Mouse (Mus musculus): Measurements from ENCODE around the gene AC140267.1. TPM values are rescaled to one million over a fixed set of nuclear protein-coding genes. Genes with fewer than 3 reads are reported as not detected.

The AC140267.1 gene
- not detected in 2 replicates for polyA plus RNA-seq (2021; fragmentation: Nextera tagmentation)
- long read RNA-seq, experiment 1, result 0 reads
- long read RNA-seq, experiment 2, result 0 reads

DNA sequence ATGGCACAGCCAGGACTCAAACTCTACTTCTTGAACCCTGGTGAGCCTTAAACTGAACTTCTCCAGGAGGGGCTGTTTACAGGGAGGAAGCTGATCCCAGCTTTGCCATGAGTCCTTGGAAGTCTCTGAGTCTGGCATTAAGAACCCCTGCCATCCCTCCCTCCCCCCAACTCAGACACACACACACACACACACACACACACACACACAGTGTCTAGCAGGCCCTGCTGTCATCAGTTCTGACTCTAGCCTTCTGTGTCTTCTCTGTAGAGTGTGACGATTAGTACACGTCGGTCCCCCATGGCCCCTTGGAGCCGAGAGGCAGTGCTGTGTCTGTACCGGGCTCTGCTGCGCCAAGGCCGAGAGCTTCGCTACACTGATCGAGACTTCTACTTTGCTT, at the start of gene AC140267.1:
AC140267.1 (plus strand) TSS at position 301 of the 400 bp plus-strand sequence.

DNA sequence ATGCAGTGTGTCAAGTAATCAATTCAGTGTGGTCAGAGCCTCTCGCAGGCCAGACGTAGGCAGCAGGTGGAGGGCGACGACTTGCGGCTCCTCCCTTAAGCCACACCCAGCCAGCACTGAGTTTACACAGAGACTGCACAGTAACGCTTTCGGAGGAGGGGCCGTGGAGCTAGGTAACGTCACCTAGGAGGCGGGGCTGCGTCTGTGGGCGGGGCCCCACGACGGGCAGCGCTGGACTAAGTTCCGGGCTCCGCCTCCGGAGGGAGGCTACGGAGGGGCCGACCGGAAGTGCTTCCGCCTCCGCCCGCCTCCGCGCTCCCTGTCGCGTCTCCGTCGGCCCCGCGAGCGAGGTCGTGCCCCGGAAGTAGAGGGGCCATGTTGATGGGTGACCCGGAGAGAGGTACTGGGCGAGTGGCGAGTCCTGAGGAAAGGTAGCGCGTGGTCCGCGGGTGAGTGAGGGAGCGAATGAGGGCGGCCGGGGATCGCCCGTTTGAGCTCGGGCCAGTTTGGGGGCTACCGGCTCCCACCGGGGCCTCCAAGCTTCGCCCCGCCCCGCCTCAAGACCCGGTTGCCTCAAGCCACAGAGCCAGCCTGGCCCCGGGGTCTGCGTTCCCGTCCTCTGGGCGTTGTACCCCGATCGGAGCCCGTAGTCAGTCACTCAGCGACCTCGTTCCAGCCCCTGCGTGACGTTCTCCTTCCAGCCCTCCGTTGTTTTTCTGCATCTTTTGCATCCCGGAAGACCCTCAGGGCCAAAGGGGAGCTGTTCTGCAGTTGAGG, 1.7 kb upstream of the AC140267.1 start, which contains the start of gene Mief1:
Mief1 (plus strand) TSS at position 286 of the 777 bp plus-strand sequence.

DNA sequence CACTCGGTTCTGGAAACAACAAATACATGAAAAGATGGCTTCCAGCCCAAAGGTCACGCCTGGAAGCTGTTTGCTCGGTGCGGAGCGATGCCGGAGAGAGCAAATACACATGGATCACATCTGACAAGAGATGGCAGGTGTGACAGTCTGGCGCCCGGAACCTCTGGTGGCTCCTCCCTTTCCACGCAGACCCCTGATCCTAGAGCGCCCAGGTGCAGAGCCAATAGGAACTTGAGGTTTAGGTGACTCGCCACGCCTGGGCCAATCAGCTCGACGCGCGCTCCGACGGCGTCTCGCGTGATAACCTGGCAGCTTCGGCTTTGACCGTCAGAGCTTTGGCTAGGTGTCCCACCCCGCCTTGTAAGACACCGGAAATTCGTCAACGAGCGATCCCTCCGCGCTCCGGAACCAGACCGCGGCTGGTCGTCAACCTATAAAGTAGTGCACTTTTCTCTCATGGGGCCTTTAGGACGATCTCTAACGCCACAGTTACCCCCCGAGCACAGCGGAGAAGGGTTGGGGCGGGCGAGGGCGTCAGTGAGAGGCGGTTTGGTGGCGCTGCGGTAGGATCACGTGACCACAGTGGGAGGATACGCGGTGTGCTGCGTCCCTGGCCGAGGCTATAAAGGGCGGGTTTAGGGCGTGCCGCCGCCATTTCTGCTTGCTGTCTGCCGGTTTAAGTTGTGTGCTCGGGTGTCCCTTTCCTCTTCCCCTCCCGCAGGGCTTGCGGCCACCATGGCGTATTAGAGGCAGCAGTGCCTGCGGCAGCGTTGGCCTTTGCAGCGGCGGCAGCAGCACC, 19.4 kb downstream of the AC140267.1 start, which contains the start of gene Atf4:
Atf4 (plus strand) TSS at position 338 of the 799 bp plus-strand sequence.

DNA sequence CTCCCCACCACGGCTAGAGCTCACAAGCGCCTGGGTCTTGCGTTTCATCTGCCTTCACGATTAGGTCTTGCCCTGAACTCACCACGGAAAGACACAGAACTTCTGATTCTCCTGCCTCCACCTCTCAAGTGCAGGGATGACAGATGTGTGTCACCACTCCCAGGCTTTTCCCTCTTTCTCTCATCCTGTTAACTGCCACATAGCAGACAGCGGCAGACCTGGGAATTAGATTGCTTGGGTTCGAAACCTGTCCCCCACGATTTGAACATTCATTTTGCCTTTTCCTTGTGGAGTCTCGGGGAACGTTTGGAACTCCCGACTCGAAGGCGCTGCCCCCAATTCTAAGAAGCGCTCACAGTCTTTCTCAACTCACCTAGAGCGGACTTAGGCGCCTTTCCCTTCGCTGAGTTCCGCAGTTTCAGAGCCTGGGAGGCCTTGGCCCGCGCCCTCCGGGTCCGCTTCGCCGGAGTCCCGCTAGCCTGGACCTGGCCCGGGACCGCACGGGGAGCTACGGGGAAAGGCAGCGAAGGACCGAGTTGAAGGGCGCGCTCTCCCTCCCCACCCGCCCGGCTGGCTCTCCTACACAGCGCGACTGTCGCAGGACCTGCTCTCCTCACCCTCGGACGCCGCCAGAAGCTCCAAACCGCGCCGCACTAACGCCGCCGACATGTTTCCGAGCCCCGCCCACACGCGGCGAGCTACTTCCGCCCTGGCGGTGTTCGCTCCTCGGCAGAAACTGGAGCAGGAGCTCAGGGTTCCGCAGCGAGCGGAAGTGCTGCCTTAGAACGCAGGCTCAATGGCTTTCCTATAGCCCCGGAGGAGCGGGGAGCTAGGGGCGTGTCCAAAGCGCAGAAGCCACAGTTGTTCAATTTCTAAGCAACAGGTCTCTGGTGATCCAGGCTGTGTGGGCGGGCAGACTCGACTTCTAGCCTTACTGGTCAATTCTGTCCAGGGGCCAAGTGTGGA, 28.3 kb downstream of the AC140267.1 start, which contains the start of gene Rps19bp1:
Rps19bp1 (minus strand) TSS at position 706 of the 966 bp plus-strand sequence.

Other genes with a start within 250 kb of the AC140267.1 start
- 7.8 and 11.7 TPM in 2 replicates for gene Pdgfb, start 220.9 kb upstream of the AC140267.1 start, polyA plus RNA-seq (2021; fragmentation: Nextera tagmentation)
- gene Syngr1, start 144.5 kb upstream of the AC140267.1 start, polyA plus RNA-seq (2021; fragmentation: Nextera tagmentation), result 126 and 202 TPM in 2 replicates
- 1,493 and 2,101 TPM in 2 replicates for gene Rpl3, start 144.0 kb upstream of the AC140267.1 start, polyA plus RNA-seq (2021; fragmentation: Nextera tagmentation)
- 13.0 and 16.6 TPM in 2 replicates for gene Tab1, start 102.7 kb upstream of the AC140267.1 start, polyA plus RNA-seq (2021; fragmentation: Nextera tagmentation)
- gene Mgat3, start 62.1 kb upstream of the AC140267.1 start, polyA plus RNA-seq (2021; fragmentation: Nextera tagmentation), result 14.3 and 15.9 TPM in 2 replicates
- gene Mief1, start 1.8 kb upstream of the AC140267.1 start, polyA plus RNA-seq (2021; fragmentation: Nextera tagmentation), result 10.7 and 13.6 TPM in 2 replicates
- 85.3 and 101 TPM in 2 replicates for gene Atf4, start 19.3 kb downstream of the AC140267.1 start, polyA plus RNA-seq (2021; fragmentation: Nextera tagmentation)
- 104 and 108 TPM in 2 replicates for gene Rps19bp1, start 28.5 kb downstream of the AC140267.1 start, polyA plus RNA-seq (2021; fragmentation: Nextera tagmentation)
- gene Cacna1i, start 51.4 kb downstream of the AC140267.1 start, polyA plus RNA-seq (2021; fragmentation: Nextera tagmentation), result 2.2 and 2.9 TPM in 2 replicates